Mouse (Mus musculus): ENCODE data around the gene Otulin.

DNA sequence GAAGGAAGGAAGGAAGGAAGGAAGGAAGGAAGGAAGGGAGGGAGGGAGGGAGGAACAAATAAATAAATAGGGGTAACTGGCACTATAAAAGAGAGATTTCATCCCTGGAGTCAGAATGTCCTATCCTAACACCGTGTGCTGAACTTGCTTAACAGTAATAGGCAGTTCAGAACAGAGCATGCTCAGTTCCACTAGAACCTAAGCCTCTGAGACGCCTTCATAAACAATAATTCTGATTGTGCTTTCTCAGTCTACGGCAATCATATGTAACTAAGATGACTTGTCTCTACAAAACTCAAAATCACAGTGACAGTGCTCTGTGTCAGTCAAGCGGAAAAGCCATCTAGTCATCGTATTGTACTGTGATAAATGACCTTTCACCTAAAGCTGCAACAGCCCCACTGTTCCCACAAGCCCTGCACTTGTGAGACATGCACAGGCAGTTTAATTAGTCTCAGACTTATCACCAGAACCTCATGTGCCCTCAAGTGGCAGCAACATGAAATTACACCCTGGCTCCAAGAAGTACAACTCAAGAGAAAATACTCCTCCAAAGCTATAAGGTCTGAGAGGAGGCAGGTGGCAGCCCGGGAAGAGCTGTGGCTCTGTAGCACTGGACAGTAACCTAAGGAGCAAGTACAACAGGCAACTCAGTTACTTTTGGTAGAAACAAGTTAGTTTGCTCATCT lies 17.8 kb downstream of the Otulin start:
- TF ChIP-seq CTCF (IDR thresholded peaks at IDR 0.05; ENCODE audit: borderline replicate concordance, control insufficient read depth, extremely low read depth, insufficient read depth, low read length, poor library complexity) (no peak), POLR2A (IDR thresholded peaks at IDR 0.05; ENCODE audit: control insufficient read depth, extremely low read depth, insufficient read depth, low read length, poor library complexity) (no peak)
